Mouse (Mus musculus): ENCODE results near the gene Cdh13. TPM values are rescaled to one million over a fixed set of nuclear protein-coding genes. Genes with fewer than 3 reads are reported as not detected.
A peak's percentile ranks its signal among the peaks of the same experiment; 100 is the strongest.

Gene Cdh13
- total RNA-seq, 4 experiments from 2014 or later = 6.9 to 11.9 (median 7.5) TPM

DNA sequence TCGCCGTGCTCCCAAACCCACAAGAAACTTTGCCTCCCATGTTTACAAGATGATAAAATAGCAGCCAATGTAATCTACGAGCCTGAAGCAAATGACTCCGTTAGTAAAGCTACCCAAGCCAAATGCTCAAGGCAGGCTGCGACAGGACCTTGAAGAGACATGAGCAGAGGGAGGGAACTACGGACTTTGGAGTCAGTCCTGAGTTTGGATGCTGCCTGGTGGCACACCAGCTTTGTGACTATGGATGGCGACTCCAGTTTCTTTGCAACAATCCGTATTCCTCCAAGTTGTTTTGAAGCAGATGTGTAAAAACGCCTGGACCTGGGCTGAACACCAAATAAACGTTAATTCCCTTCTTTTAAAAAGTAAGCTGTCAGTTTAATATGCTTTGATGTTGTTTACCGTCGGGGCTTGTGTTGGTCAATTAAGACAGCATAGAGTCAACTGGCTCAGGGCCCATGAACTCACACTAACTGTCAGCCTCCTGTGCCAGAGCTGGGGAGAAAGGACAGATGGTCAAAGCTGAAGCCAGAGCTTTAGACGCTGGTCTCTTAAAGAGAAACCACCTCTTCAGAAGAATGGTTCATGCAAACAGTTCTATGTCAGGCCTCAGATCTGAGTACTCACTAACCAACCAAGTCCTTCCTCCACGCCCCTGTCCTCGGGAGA is 678.5 kb downstream of the Cdh13 start:
- DNase-seq = no peak

DNA sequence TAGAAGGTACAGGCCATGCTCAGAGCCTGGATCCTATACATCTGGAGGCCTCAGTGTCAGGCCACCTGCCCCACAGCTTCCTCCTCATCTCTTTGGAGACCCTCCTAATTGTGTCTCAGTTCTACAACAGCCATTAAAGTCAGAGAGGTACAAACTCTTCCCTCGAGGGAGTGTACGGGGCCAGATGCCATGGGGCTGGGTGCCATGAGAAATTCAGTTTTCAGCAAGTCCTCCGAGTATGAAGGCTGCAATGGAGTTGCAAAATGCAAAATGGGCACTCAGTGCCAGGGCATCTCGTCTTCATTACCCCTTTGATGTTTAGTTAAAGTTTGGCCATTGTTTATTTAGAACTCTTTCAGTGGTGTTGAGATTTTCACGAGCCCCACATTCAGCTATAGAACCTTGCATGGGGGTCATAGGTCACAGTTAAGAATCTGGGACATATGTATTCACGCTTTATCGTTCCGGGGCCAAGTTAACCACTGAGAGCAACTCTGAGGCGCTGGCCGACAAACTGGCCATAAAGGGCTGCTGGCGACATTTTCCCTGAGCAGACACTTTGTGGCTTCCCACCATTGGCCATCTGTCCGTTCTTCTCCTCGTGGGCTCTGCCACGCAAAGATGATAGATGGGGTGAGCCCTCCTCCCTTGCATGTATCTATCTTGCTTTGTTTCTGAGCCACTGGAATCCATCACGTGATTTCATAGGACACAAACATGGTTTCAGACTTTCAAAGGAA is 681.7 kb downstream of the Cdh13 start:
- DNase-seq = no peak

DNA sequence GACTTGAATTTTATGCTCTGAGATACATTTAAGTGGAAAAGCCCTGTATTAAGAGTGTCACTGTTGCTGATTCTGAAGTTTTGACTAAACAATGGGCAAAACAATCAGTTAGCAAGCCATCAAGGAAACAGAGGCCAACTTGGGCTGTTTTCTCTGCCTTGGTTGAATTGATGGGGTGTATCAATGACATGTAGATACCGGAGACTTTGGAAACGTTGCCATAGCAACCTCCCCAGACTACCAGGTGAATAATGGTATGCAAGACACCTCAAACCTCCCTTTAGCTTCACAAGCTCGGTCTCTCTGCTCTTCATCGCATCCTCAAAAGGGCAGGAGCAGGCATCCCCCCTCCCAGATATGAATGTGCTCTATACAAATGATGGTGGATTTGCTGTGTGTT is 685.4 kb downstream of the Cdh13 start:
- no peak for DNase-seq

DNA sequence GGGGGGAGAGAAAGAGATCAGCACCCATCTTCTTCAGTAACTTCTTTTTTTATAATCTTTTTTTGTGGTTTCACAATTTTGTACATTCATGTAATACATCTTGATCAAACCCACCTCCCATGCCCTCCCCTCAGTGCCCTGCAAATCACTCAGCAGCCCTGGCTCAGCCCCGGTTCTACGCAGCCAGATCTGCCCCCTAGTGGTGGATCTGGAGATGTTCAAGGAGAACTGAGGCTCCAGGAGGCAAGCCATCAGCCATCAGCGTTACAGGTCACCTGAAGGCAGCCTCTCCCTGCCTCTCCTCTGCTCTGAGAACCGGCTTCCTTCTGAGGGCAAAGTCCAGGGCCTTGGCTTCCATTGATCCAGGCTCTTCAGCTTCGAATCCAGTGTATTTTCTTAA is 696.3 kb downstream of the Cdh13 start:
- DNase-seq = no peak

DNA sequence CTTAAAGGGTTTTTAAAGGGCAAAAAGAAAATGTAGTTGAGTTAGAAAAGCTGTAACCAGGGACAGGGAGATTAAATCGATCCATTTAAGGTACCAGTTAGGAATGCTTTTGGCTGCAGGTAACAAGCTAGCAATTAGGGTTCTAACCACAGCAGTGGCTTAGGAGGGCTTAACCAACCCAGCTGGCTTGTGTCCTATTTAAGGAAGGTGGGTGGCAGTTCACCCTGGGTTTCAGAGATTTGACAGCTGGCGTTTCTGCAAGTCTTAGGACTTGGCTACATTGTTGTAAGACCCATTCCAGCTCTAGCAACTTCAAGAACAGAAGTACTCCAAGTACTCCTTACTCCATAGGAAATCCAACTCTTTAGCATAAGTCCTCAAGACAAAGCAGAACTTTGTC is 700.2 kb downstream of the Cdh13 start:
- no peak for DNase-seq

DNA sequence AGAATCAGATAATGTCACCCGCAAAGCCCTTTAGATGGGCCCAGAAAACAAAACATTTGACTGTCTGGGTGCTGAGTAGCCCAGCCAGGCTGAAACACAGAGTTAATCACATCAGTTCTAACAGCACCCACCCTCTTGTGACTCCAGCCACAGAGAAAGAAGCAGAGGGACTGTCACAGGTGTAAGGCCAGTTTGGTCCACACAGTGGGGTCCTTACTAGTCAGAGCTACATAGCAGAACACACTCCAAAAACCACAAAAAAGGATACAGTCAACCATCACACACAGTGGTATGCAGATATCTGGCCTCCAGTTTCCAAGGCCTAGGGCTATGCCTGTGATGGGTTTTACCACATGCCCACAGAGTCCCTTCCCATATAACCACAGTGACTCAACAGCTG is 703.3 kb downstream of the Cdh13 start:
- DNase-seq = no peak

DNA sequence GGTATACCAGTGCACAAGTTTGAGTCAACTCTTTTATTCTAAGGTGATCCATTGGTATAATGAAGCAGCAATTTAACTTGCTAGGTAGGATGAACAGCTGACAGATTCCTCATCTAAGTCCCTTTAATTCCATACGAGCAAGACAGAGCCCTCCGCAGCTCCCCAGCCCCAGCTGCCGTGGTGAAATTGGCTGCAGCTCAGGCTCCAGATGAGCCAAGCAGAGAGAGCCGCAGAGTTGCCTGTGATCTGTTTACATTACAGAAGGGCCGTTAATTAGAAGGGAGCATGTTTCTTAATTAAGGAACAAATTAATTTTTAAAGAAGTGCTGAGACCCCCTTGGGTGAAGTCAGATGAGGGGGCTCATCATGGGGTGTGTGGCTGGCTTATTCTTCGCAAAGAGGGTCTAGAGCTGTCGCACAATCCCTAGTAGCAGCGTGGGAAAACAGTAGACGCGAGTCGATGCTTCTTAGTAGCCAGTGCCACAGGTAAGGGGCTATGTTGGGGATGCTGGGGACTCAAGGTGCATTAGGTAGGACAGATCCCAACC is 712.2 kb downstream of the Cdh13 start:
- DNase-seq = no peak

DNA sequence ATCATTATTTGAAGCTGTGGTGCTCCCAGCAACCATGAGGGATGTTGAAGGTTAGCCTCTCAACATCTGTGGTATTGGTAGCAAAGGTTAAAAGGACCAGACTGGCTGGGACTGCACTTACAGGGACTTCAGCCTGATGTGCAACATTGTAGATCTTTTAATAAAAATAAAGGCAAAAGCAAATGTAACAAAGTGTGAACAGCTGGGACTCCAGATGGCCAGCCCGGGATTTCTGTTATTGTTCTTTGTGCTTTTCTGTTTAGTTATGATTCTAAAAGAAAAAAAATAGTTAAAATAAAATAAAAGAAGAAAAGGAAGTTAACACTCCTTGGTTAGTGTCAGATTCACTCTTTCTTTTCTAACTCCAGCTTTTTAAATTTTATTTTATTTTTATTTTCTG is 717.1 kb downstream of the Cdh13 start:
- no peak for DNase-seq

DNA sequence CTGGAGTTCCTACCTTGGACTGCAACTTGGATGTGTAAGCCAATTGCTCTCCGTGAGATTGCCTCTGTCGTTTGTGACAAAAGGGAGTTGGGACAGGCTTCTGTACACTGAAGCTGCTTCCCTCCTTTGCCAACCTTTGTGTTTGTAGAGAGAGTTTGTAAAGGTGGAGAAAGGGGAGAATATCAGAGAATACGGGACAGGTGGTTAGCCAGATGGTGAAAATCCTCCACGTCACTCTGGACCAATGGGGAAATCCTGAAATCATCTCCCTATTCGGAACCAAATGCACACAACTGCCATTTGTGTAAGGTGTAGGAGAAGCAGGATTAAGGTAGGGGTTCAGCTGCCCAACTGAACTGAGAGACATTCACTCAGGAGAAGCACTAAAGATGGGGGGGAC is 721.3 kb downstream of the Cdh13 start:
- DNase-seq = no peak

DNA sequence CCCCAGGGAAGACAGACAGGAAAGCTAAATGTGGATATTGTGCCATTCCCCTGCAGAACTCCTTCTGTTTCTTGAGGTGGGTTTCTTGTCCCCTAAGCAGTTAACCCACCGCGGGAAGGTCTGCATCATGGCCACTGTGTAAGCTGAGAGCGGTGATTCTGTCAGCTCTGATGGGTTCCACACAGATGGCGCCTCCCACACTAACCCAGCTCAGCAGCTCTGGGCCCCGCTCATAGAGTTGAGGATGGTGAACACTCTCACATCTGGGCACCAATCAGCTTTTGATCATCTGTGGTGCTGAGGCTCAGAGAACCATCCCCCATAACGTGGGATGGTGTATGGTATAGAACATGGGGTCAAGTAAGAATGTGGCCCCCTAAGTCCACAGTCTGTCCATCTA is 735.1 kb downstream of the Cdh13 start:
- DNase-seq = no peak

DNA sequence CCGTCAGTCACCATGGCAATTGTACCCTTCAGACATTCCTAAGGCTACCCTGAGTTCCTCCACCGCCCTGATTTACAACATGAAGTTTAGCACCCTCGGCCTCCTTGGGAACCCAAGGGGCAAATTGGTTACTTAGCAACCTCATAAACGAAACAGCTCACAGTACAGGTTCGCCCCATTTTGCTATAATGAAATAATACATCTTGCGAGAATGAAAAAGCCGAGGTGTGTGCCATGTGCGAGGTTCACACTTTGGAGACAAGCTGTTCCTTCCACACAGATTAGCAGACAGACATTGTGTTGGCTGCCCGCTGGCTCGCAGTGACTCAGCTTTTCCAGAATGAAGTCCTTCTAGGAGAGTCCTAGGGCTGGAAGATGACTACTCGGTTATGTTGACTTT is 737.2 kb downstream of the Cdh13 start:
- peak; percentile 5 for DNase-seq

DNA sequence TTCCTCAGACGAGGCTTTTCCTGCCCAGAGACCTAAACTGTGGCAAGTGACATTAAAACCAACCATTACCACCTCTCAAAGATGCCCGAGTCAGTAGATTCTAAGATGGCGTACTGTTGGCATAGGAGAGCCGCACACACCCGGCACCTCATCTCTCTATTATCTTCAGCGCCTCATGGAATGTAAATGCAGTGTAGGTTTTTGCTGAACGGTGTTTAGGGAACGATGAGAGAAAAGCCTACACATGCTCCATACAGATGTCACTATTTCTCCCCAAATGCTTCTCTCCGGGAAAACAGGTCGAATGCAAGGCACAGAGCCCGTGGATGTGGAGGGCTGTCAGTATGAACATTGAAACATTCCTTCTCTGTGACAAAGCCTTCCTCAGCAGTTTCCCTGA is 737.9 kb downstream of the Cdh13 start:
- DNase-seq = no peak

DNA sequence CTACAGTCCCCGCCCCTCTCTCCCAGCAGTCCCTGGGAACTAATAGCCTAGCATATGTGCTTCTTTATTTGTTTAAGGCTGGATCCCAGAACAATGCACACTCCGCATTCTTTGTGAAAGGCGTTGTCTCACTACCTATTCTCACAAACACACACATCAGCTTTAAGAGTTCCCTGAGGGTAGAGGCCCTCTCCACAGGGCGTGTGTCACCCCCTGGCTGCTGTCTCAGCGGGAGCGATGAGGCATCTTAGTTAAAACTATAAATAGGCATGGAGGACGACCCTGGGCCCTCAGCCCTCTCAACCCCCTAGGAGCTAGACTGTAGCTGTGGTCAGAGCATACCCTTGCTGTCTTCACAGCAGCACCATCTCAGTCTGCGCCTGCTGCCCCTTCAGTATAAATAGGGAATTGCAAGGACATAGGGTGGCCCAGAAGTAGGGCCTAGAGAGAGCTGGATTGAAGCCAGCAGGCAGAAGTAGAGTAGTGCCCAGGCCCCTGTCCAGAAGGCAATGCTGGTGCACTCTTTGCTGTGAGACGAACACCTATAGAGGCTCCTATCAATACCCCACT is 738.9 kb downstream of the Cdh13 start:
- DNase-seq = no peak

DNA sequence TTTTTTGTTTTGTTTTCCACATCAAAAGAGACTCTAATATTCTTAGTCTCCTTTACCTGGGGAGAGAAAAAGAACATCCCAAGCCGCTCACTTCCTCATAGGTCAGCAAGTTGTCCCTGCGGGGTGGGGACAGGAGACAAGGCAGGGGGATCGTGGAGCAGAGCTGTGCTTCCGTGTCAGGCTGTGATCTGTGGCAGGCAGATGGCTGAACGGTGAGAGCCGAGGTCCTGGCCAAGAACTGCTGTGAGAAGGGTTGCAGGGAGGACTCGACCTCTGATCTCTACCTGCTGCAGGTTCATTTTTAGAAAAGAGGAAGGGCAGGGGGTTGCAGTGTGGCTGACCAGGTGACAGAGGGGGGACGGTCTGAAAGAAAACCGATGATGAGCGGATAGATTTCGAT is 749.9 kb downstream of the Cdh13 start:
- DNase-seq = no peak

DNA sequence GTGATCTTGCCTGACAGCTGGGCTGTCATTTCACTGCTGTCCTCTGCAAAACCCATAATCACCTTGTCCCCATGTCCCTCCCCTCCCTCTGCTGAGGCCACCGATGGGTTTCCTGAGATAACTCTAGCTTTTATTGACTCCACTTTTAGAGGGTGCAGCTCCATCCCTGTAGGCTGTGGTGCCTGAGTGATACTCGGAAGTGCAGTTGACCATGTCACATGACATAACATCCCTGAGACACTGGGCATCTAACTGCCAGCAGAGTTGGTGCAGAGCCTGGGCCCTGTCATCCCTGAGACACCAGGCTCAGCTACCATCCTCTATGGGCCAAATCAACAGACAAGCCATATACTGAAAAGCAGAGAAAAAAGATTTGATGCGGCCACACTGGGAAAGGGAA is 750.5 kb downstream of the Cdh13 start:
- DNase-seq = no peak

DNA sequence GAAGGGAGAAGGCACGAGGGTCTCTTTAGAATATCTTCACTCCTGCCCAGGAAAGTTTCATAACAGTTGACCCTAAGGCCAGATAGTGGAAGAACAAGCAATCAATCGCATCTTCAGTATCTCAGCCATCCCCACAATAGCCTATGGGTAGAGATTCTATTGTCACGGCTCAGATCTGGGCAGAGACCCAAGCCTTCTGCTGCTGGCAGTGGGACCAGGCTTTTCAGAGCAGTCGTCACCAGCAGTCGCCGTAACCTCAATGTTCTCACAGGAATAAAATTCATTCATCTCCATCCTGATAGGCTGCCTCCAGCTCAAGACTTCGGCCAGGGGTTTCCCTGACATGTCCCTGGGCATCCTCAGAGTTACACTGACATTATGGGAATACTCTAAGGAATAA is 751.6 kb downstream of the Cdh13 start:
- DNase-seq = no peak

DNA sequence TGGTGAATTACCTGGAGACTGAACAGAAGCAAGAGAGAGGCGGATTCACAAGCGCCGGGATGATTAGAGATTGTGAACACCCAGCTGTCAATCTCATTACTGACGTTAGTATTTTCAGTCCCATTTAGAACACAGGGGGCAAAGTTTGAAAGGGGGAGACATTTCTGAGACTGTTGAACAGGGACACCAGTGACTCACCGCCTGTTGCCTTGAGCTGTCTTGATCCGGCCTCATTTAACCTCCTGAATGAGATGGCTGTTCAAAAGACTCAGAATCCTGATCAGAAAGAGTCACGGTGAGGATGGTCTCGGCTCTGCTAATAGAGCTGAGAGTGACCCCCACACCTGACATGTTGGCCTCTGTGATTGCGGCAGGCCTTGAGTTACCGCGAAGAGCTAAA is 754.0 kb downstream of the Cdh13 start:
- peak; percentile 40 for DNase-seq

DNA sequence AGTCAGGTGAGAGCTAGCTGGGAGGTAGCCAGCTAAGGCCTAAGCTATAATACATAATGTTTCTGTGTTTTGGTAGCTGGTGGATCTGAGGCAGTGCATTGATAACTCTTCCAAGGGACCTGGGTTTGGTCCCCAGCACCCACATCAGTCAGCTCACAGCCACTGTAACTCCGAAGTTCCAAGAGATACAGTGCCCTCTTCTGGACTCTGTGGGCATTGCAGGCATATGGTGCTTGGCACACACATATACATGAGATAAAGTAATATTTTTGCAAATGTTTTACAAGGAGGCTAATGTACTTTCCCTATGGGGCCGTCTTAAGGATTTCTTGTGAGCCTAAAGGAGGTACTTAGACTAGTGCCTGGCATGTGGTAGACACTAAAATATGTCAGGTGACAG is 755.8 kb downstream of the Cdh13 start:
- no peak for DNase-seq

DNA sequence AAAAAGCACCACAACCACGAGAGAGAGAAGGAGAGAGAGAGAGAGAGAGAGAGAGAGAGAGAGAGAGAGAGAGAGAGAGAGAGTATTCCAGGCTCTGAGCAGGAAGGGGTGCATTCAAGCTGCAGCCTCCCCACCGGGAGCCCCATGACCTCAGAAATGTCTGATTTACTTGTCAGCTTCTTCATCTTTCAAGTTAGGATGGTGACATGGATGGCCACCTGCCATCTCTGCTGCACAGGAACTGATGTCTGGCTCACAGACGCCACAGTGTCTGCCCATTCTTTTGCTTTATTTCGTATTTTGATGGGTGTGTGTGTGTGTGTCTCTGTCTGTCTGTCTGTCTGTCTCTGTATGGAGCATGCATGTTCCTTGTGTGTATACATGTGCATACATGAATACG is 774.3 kb downstream of the Cdh13 start:
- no peak for DNase-seq

DNA sequence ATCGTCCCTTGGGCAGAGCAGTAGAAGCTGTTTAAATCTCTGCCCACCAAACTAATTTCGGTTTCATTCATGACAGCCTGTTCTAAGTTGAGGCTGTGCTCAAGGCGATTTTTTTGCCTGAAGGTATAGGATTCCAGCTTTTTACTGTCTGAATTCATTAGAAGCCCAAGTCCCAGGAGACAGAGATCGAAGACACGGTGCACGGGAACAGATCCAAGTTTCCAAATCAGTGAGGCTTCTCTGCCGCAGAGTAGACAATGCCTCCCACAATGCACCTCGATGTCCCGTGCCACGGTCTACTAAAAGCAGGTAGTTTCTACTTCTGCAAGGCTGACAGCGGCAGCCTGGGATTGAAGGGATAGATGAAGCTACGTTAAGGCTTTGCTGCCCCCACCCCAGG is 778.1 kb downstream of the Cdh13 start:
- DNase-seq = no peak

DNA sequence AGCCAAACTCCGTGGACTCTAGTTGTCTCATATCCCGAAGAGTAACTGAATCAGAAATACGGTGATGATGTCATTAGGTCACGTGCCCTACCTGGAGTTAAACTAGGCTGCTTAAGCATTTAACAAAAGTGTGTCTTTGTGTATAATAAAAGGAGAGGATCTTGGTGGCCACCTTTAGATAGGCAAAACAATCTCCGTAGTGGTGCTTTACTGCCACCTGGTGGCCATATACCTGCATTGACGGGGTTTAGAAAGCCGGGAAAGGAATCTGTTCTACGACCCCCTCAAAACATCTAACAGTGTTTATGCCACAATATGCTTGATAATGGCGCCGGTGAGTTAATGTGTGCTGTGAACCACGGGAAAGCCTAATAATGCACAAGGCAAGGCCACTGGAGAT is 781.0 kb downstream of the Cdh13 start:
- peak; percentile 21 for DNase-seq

DNA sequence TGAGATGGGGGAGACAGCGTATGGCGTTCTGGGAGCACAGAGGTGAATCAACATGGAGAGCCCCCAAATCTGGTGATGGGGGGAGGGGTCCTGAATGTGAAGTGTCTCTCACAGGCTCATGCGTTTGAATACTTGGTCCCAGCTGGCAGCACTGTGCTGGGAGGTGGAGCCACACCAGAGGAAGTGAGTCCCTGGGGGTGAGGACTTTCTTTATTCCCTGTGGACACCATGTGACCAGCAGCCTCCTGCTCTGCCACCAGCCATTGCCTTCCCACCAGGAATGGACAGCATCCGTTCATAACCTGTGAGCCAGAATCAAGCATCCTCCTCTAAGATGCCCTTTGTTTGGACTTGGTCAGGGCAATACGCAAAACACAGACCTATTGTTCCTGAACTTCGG is 788.8 kb downstream of the Cdh13 start:
- no peak for DNase-seq

DNA sequence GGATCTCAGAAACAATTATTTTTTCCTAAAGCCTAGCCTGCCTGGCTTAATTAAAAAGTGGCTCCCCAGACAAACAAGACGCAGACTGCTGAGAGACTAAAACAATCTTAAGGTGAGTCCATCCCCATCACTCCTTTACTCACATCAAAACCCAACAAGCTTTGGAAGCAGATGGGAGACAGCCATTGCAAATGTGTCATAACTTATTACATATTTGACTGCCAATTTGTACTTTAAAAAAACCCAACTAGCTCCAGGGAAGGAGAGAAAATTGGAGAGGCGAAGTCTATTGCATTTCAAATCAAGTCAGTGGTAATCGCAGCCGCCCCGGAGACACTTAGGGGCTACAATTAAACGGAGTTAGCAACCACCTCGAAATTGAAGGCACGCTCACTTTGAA is 801.5 kb downstream of the Cdh13 start:
- no peak for DNase-seq

DNA sequence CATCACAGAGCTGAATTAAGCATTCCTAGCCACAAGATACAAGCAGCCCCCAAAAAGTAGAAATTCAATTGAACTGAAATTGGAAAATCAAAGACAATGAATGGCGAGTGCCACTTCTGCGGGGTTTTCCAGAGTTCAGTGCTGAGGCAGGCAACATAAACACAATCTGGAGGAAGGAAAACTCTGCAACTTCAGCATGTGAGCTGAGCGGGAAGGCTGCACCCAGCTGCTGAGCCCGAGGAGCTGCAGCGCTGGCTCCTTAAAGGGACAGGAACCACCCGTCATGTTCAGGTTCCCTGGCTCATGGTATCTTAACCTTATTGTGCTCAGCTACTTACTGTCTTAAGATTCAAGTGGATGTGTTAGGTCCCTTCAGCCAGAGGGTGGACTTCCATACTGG is 814.7 kb downstream of the Cdh13 start:
- DNase-seq = no peak
